Mouse (Mus musculus) cerebellum, adult 2 months (tissue): ENCODE results near the gene Gm49425.

Experiments
- CTCF ChIP-seq: fragments of 200-500 bp; IDR thresholded peaks from 2 replicates; pipeline ENCODE4 v1.5.1; 2011; ENCODE audit warnings: low read depth, mild to moderate bottlenecking, control low read depth, low read length, moderate library complexity, borderline replicate concordance; ENCODE audit not compliant: insufficient read depth
- POLR2A ChIP-seq: fragments of 200-500 bp; IDR thresholded peaks from 2 replicates; pipeline ENCODE4 v1.6.1; 2011; ENCODE audit warnings: low read length, control low read depth, borderline replicate concordance; ENCODE audit not compliant: insufficient read depth

DNA sequence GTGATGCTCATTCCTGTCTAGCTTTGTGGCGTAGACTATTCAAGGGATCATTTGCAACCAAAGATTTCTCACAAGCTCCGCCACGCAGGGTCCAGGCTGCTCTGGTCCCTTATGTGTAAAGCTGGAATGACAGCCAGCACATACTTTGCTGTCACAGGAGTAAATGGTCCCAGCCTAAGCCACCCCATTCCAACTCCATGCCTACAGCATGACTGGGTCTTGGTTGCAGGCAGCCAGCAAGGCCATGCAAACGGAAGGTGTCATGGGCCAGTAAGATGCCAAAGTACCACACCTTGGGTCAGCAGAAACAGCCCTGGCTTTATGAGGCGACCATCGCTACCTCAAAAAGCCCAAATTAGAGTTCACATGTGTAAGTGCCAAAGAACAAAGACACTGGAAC, 23.3 kb downstream of the Gm49425 start:
- TF ChIP-seq POLR2A (no peak), CTCF (no peak)
